Mouse (Mus musculus) lung, postnatal 0 days (tissue): ENCODE results near the gene Nr1h4.

Source experiments
- CTCF ChIP-seq: IDR thresholded peaks from 2 replicates; pipeline ENCODE4 v1.5.1; 2016; ENCODE audit warnings: antibody characterized with exemption, mild to moderate bottlenecking
- EP300 ChIP-seq: IDR thresholded peaks from 2 replicates; pipeline ENCODE4 v1.6.1; 2016; ENCODE audit warnings: antibody characterized with exemption, mild to moderate bottlenecking, control low read depth

DNA sequence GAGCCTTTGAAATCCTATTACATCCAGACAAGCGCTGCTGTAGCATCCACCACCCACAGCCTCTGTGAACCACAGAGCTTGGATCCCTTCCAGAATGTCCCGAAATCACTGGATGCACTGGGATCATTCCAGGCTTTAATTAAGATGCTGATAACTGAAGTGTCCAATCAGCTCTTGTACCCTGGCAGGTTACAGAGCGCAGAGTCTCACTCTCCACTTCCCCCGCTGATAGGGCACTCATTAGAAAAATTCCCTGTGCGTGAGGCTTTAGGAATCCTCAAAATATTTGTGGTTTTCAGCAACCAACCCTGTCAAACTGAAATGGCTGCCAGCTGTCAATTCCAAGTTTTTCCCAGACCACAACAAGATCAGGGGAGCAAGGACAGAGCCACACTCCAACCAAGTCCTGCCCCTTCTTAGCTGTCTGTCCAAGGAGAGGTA lies 2.2 kb downstream of the Nr1h4 start:
- TF ChIP-seq CTCF (no peak), EP300 (no peak)
